Mouse (Mus musculus) lung, embryonic 14.5 days (tissue): ENCODE results near the gene Tspan5. TPM values are rescaled to one million over a fixed set of nuclear protein-coding genes. Genes with fewer than 3 reads are reported as not detected.

Experiments used
- ATAC-seq: fragments of 200-750 bp; cut with Nextera tagmentation; 2 replicates; pipeline ENCODE4 v1.8.0; 2017; ENCODE audit warnings: mild to moderate bottlenecking, moderate TSS enrichment, moderate library complexity; ENCODE audit not compliant: insufficient read depth
- DNase-seq: peaks from one replicate; pipeline ENCODE4 v3.0.0-alpha.2; 2015
- H3K27ac ChIP-seq: fragments of 300-500 bp; sonication (generic); 2 replicates; pipeline ENCODE4 v1.5.1; 2014; ENCODE audit warnings: low read depth, mild to moderate bottlenecking, moderate library complexity
- H3K27me3 ChIP-seq: fragments of 300-500 bp; sonication (generic); 2 replicates; pipeline ENCODE4 v1.6.1; 2014; ENCODE audit warnings: low read length, control low read depth; ENCODE audit not compliant: insufficient read depth
- H3K36me3 ChIP-seq: fragments of 300-500 bp; sonication (generic); 2 replicates; pipeline ENCODE4 v1.6.1; 2014; ENCODE audit warnings: control low read depth; ENCODE audit not compliant: insufficient read depth
- H3K4me1 ChIP-seq: fragments of 300-500 bp; sonication (generic); 2 replicates; pipeline ENCODE4 v1.6.1; 2014; ENCODE audit warnings: antibody characterized with exemption, control low read depth; ENCODE audit not compliant: insufficient read depth
- H3K4me2 ChIP-seq: fragments of 300-500 bp; sonication (generic); 2 replicates; pipeline ENCODE4 v1.6.1; 2014; ENCODE audit warnings: mild to moderate bottlenecking
- H3K4me3 ChIP-seq: fragments of 300-500 bp; sonication (generic); 2 replicates; pipeline ENCODE4 v1.5.1; 2014; ENCODE audit warnings: low read depth, low read length
- H3K9ac ChIP-seq: fragments of 300-500 bp; sonication (generic); 2 replicates; pipeline ENCODE4 v1.6.1; 2014
- H3K9me3 ChIP-seq: fragments of 300-500 bp; sonication (generic); 2 replicates; pipeline ENCODE4 v1.6.1; 2016; ENCODE audit warnings: low read depth, low read length, control low read depth
- CTCF ChIP-seq: IDR thresholded peaks from 2 replicates; pipeline ENCODE4 v1.5.1; 2016; ENCODE audit warnings: antibody characterized with exemption, low read depth
- WGBS: fragments of 180-500 bp; shearing (Covaris S2); extraction: QIAGEN DNeasy Blood & Tissue Kit; methylation state at CpG from one replicate; pipeline ENCODE4 v1.1.7; 2014; 5-methylcytosine and 5-hydroxymethylcytosine counted together
- polyA plus RNA-seq: library from polyadenylated mRNA; unstranded; fragments of >200 nt; fragmentation: Nextera tagmentation; extraction: Ambion mirVana; gene quantifications from 2 replicates; pipeline ENCODE4 v1.2.1, GENCODE M21; 2014

Gene Tspan5
- polyA plus RNA-seq, 1 experiment from 2014 or later: 28.3 TPM

DNA sequence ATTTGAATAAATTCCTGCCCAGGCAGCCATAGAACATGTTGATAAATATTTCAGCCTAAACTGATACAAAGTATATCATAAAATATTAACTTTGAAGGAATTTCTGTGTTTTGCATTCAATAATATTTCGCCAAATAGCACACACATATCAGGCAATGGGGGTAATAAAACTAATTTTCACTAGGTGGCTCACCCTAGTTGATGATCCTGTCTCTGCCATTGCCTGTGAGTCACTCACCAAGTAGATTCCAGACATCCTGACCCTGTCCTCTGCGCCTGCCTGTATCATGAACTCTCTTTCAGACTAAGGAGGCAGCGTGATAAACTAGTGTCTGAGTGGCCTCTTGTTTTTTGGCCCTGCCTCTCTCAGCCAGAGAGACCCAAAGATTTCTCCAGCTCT, 105.8 kb downstream of the Tspan5 start:
- Histone ChIP-seq H3K9me3 (no peaks in the 10 kb centered on the region), H3K4me1 (no peaks in the 10 kb centered on the region), H3K9ac (no peak overlapping the region), H3K27me3 (no peaks in the 10 kb centered on the region), H3K4me3 (no peak overlapping the region), H3K27ac (no peak overlapping the region), H3K36me3 (no peaks in the 10 kb centered on the region), H3K4me2 (no peak overlapping the region)
- 75% methylated on average over 3 of the region's 3 CpGs for WGBS
- no peak for TF ChIP-seq CTCF
- DNase-seq (no peak), ATAC-seq (no peak)

DNA sequence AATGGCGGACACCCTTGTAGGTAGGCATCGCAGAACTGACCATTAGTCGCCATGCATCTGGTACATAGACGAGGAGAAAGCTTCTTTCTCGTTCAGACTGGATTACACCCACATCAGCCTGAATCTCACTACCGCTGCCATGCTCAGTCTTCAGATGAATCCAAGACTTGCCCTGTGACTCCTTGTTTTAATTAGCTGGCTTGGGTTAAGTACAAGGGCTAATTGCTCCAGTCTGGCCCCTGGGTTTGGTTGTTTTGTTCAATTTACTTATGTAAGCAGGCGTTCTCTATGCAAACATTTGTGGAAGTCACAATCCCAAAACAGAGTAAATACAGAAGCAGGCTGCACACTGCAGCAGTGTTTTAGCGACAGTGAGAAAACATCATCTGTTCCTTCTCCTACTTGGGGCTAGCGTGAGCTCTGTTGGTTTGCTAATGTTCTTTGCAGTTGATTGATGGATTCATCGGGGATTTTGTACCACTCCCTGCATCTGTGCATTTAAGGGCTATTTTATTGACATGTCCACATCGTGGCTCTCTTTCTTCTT, 107.8 kb downstream of the Tspan5 start:
- Histone ChIP-seq H3K27me3 (no peaks in the 10 kb centered on the region), H3K4me1 (no peaks in the 10 kb centered on the region), H3K27ac (no peak overlapping the region), H3K9ac (no peak overlapping the region), H3K36me3 (no peaks in the 10 kb centered on the region), H3K4me2 (no peak overlapping the region), H3K9me3 (no peaks in the 10 kb centered on the region), H3K4me3 (no peak overlapping the region)
- ATAC-seq (peak; percentile 16; the same call in 1 of the 2 replicates), DNase-seq (no peak)
- TF ChIP-seq CTCF: no peak
- WGBS: 44% methylated on average over 11 of the region's 11 CpGs

DNA sequence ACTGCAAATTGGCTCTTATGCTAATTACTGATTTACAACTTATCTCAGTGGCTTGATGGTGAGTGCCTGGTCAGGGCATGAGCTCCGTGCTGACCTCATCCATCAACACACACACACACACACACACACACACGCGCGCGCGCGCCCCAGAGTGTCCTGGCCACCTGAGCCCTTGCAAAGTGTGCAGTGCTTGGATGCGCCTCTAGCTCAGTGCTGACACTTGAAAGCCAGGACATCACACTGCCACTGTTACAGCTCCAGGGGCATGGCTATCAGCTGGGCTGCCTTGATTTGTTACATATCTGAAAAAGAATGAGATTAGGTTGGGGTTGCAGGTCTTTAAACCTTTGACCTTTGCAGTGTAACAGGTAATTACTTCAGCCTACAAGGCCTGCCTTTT, 109.9 kb downstream of the Tspan5 start:
- H3K27me3 ChIP-seq: no peaks in the 10 kb centered on the region
- H3K9me3 ChIP-seq: no peaks in the 10 kb centered on the region
- no peak for TF ChIP-seq CTCF
- no peak overlapping the region for H3K4me3 ChIP-seq
- peaks cover 4% of the 10 kb centered on the region for H3K4me1 ChIP-seq
- no peak overlapping the region for H3K27ac ChIP-seq
- WGBS: 62% methylated on average over 8 of the region's 8 CpGs
- ATAC-seq (no peak), DNase-seq (no peak)
- H3K4me2 ChIP-seq: no peak overlapping the region
- no peaks in the 10 kb centered on the region for H3K36me3 ChIP-seq
- H3K9ac ChIP-seq: no peak overlapping the region

DNA sequence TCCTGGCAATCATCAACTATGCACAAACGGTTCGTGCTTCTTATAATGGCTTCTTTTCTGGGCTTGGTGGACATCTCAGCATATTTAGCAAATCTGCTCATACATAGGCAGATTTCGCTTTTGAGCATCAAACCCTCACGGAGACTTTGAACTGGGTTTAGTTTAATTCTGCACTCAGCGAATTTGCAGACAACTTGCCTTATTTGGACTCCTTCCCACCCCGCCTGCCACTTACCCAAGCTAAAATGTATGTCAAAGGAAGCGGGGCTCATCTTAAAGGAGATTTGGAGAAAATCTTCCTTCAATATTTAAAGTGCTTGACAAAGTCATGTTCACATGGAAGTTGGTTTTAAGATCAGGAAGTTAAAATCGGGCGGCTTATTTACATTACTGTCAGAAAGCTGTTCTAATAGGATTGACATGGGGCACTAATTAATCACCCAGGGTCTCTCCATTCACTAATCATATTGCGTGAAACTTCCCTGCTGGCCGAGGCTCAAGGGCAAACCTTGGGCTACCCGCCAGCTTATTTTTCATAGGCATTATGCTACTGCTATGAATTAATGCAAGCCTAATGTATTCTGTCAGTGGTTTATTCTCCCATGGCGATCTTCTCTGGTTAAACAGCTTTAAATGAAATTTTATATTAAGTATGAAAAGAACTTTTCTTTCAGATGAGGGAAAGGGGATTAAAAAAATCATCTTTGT, 111.1 kb downstream of the Tspan5 start:
- Histone ChIP-seq H3K27ac (no peak overlapping the region), H3K36me3 (no peaks in the 10 kb centered on the region), H3K9me3 (no peaks in the 10 kb centered on the region), H3K27me3 (no peaks in the 10 kb centered on the region), H3K9ac (no peak overlapping the region), H3K4me2 (peak overlapping the region; percentile 29), H3K4me3 (no peak overlapping the region), H3K4me1 (peaks cover 14% of the 10 kb centered on the region)
- DNase-seq (peak; percentile 70), ATAC-seq (no peak)
- no peak for TF ChIP-seq CTCF
- WGBS: 25% methylated on average over 13 of the region's 13 CpGs

DNA sequence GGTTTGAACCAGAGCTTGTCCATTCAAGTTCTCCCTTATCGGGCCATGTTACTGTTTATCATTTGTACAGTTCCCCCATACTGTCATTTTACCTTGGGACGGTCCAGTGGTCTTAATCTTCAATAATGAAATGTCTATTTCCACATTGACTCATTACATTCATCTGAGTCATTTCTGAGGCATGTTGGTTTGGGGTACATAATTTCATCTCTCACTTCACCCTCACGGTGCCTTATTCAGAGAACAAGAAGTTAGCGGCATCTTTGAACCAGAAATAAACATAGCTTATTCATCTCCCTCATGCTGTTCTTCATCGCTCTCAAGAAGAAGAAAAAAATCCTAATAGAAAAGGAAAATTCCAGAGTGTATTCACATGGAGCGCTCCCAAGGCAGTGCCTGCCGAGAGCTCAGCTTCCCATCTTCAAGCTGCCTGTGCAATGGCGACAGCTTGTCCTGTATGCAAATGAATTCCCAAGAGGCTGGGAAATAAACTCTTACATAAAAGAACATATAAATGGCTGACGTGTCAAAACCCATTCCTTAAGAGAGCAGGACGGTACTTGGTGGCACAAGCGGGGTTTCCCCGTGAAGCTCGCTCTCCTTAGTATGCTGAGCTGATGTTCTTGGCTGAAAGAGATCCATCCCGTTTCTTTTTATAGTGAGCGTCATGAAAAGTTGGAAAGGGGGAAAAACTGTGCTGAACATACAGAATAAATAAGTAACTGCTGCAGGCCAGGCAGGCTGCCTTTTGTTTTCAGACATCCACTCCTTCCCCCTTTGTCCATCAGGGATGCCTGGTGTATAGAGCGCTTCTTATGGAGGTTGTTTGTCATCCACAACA, 112.2 kb downstream of the Tspan5 start:
- Histone ChIP-seq H3K27ac (no peak overlapping the region), H3K4me2 (no peak overlapping the region), H3K9me3 (no peaks in the 10 kb centered on the region), H3K4me3 (no peak overlapping the region), H3K36me3 (no peaks in the 10 kb centered on the region), H3K4me1 (peaks cover 20% of the 10 kb centered on the region), H3K27me3 (no peaks in the 10 kb centered on the region), H3K9ac (no peak overlapping the region)
- no peak for TF ChIP-seq CTCF
- WGBS: 69% methylated on average over 16 of the region's 16 CpGs
- no peak for ATAC-seq
- no peak for DNase-seq

DNA sequence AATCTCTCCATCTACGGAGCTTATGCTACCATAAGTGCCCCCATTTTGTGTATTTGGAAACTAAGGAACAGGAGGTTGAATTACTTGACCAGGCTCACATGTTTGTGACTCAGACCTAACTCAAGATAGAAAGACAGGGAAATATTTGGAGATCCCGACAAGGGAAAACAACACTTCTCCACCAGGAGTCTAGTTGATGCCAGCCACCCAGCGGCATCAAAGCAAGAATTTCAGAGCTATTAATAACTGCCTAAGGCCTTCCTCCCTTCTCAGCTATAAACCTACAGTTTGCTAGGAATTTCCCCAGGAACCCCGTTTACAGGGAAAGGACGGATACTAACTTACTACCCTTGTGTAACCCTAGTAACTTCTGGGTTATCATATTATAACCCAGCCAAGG, 113.4 kb downstream of the Tspan5 start:
- Histone ChIP-seq H3K27ac (no peak overlapping the region), H3K4me3 (no peak overlapping the region), H3K9ac (no peak overlapping the region), H3K4me2 (no peak overlapping the region), H3K36me3 (no peaks in the 10 kb centered on the region), H3K9me3 (no peaks in the 10 kb centered on the region), H3K27me3 (no peaks in the 10 kb centered on the region), H3K4me1 (peaks cover 27% of the 10 kb centered on the region)
- TF ChIP-seq CTCF: no peak
- 63% methylated on average over 5 of the region's 5 CpGs for WGBS
- no peak for ATAC-seq
- no peak for DNase-seq

DNA sequence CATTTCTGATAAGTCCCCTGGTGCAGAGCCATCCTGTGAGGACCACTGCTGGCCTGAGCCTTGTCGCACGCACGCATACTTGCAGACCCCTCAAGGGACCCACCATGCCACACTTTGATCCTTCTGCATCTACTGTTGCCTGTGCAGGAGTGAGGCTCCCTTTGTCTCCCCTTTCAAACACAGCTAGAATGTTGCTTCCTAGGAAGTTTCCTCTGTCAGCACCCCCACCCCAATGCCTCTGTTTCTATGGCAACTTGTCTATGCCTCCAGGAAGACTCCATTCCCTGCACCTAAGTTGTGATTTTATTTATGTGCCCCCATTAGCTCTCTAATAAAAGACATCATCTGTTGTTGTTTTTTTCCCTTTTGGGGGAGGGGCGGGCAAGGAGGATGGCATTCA, 115.0 kb downstream of the Tspan5 start:
- no peaks in the 10 kb centered on the region for H3K27me3 ChIP-seq
- TF ChIP-seq CTCF: no peak
- H3K4me3 ChIP-seq: no peak overlapping the region
- H3K36me3 ChIP-seq: no peaks in the 10 kb centered on the region
- no peaks in the 10 kb centered on the region for H3K9me3 ChIP-seq
- WGBS: 71% methylated on average over 4 of the region's 4 CpGs
- no peak overlapping the region for H3K4me2 ChIP-seq
- H3K27ac ChIP-seq: no peak overlapping the region
- no peak overlapping the region for H3K9ac ChIP-seq
- H3K4me1 ChIP-seq: peaks cover 35% of the 10 kb centered on the region
- no peak for DNase-seq
- no peak for ATAC-seq
